Mouse (Mus musculus) cortical plate, adult 2 months (tissue): ENCODE data around the gene Mnd1. TPM values are rescaled to one million over a fixed set of nuclear protein-coding genes. Genes with fewer than 3 reads are reported as not detected.

Source experiments
- H3K27ac ChIP-seq: fragments of 200-500 bp; 2 replicates; pipeline ENCODE4 v1.5.1; 2012; ENCODE audit warnings: low read length, control low read depth, inconsistent platforms; ENCODE audit not compliant: insufficient read depth
- H3K4me1 ChIP-seq: fragments of 200-500 bp; 2 replicates; pipeline ENCODE4 v1.6.1; 2011; ENCODE audit warnings: low read length; ENCODE audit not compliant: control insufficient read depth, insufficient read depth
- H3K4me3 ChIP-seq: fragments of 200-500 bp; 2 replicates; pipeline ENCODE4 v1.5.1; 2011; ENCODE audit warnings: mild to moderate bottlenecking, low read length, control low read depth; ENCODE audit not compliant: insufficient read depth
- CTCF ChIP-seq: fragments of 200-500 bp; IDR thresholded peaks from 2 replicates; pipeline ENCODE4 v1.5.1; 2011; ENCODE audit warnings: mild to moderate bottlenecking, control low read depth, low read length; ENCODE audit not compliant: insufficient read depth; ENCODE audit errors: extremely low read depth
- POLR2A ChIP-seq: fragments of 200-500 bp; IDR thresholded peaks from 2 replicates; pipeline ENCODE4 v1.6.1; 2011; ENCODE audit warnings: mild to moderate bottlenecking, low read length, control low read depth; ENCODE audit not compliant: insufficient read depth; ENCODE audit errors: extremely low read depth
- polyA plus RNA-seq: library from polyadenylated mRNA; depleted of rRNA; stranded (reverse); fragments of >200 nt; gene quantifications from 2 replicates; pipeline ENCODE4 v1.2.3, GENCODE M21; 2012

The Mnd1 gene
- polyA plus RNA-seq, 1 experiment, result 0.94 TPM

GRCm38 (mm10) chr3:84118178-84118577 lies 37.4 kb downstream of the Mnd1 start:
- TF ChIP-seq CTCF (no peak), POLR2A (no peak)
- H3K27ac ChIP-seq, result no peak overlapping the region
- no peaks in the 10 kb centered on the region for H3K4me1 ChIP-seq
- no peak overlapping the region for H3K4me3 ChIP-seq

GRCm38 (mm10) chr3:84108614-84109013 lies 47.0 kb downstream of the Mnd1 start:
- Histone ChIP-seq H3K4me3 (no peak overlapping the region), H3K4me1 (no peaks in the 10 kb centered on the region), H3K27ac (no peak overlapping the region)
- TF ChIP-seq POLR2A (no peak), CTCF (no peak)

- Histone ChIP-seq H3K27ac (no peak overlapping the region), H3K4me1 (no peaks in the 10 kb centered on the region), H3K4me3 (no peak overlapping the region)
- TF ChIP-seq POLR2A (no peak), CTCF (no peak)
These were observed 49.5 kb downstream of the Mnd1 start for GRCm38 (mm10) chr3:84106106-84106505.

DNA sequence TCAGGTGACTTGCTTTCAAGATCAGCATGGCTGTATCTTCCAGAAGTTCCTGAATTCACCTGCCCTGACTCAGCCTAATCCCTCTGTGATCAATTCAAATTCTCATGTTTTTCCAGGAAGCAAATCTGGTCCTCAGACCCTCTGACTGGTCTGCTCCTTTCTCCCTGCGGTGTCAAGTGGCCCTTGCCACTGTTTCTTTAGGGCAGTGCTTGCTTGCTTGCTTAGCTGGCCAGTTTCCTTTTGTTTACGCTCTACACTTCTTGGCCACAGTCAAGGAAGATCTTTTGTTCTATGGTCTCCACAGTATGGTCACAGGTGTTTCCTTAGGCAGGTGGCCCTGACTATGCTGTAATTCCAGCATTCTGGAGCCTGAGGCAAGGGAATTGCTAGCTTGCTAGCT lies 52.0 kb downstream of the Mnd1 start:
- no peaks in the 10 kb centered on the region for H3K4me1 ChIP-seq
- H3K4me3 ChIP-seq, result no peak overlapping the region
- no peak overlapping the region for H3K27ac ChIP-seq
- no peak for TF ChIP-seq CTCF
- TF ChIP-seq POLR2A, result no peak

DNA sequence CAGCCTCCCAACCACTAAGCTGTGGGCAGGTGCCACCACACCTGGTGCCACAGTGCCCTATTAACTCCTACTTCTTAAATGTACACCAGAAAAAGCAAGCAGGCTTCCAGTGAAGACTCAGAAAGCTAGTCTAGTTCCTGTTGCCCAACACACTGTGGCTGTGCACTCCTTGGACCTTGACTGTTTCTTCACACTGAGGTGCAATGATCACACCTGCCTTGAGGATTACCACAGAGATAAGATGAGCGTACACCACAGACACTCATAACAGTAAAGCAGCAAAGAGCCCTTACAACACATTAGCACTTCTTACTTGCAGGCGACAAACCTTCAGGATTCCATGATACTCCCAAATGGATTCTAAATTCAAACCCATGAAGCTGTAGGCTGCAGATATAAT lies 62.7 kb downstream of the Mnd1 start:
- Histone ChIP-seq H3K27ac (no peak overlapping the region), H3K4me1 (no peaks in the 10 kb centered on the region), H3K4me3 (no peak overlapping the region)
- TF ChIP-seq CTCF (no peak), POLR2A (no peak)

- Histone ChIP-seq H3K4me1 (no peaks in the 10 kb centered on the region), H3K27ac (no peak overlapping the region), H3K4me3 (no peak overlapping the region)
- no peak for TF ChIP-seq POLR2A
- no peak for TF ChIP-seq CTCF
These were observed 64.6 kb downstream of the Mnd1 start for GRCm38 (mm10) chr3:84090982-84091381.

- Histone ChIP-seq H3K27ac (no peak overlapping the region), H3K4me3 (no peak overlapping the region), H3K4me1 (no peaks in the 10 kb centered on the region)
- TF ChIP-seq CTCF (no peak), POLR2A (no peak)
These were observed 68.7 kb downstream of the Mnd1 start for GRCm38 (mm10) chr3:84086921-84087320.

DNA sequence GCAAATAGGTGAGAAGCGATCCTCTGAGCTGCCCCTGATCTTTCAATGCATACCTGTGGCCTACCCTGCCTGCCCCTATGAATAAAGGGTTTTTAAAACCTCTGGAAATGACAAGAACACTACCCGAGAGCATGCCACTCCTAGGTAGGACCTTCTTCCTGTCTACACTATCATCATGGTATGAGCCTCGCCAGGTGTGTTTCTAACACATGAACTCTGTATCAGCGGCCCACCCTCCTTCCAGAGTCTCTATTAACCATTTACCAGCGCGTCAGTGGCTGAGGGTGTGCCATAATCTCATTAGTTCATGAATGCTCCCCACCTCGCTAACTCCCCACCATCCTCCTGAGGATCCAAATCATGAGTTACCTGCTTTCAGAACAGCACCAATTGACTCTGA lies 69.2 kb downstream of the Mnd1 start:
- TF ChIP-seq POLR2A, result no peak
- no peak for TF ChIP-seq CTCF

GRCm38 (mm10) chr3:84085429-84085828 lies 70.2 kb downstream of the Mnd1 start:
- TF ChIP-seq POLR2A, result no peak
- TF ChIP-seq CTCF, result no peak
- Histone ChIP-seq H3K4me1 (no peaks in the 10 kb centered on the region), H3K4me3 (no peak overlapping the region), H3K27ac (no peak overlapping the region)

More for the DNA sequence above, 69.2 kb downstream of the Mnd1 start:
- Histone ChIP-seq H3K4me1 (no peaks in the 10 kb centered on the region), H3K4me3 (no peak overlapping the region), H3K27ac (no peak overlapping the region)

GRCm38 (mm10) chr3:84081208-84081722 lies 74.3 kb downstream of the Mnd1 start:
- TF ChIP-seq CTCF (no peak), POLR2A (no peak)
- Histone ChIP-seq H3K4me3 (no peak overlapping the region), H3K4me1 (no peaks in the 10 kb centered on the region; the same call in 1 of the 2 replicates)

More at GRCm38 (mm10) chr3:84081208-84081722, 74.3 kb downstream of the Mnd1 start:
- no peak overlapping the region; the same call in 1 of the 2 replicates for H3K27ac ChIP-seq
